Mouse (Mus musculus) stomach, embryonic 14.5 days (tissue): ENCODE measurements around the gene Cers6. TPM values are rescaled to one million over a fixed set of nuclear protein-coding genes. Genes with fewer than 3 reads are reported as not detected.

ENCODE experiments used
- ATAC-seq: fragments of 200-750 bp; cut with Nextera tagmentation; 2 replicates; pipeline ENCODE4 v1.8.0; 2017; ENCODE audit warnings: low read depth, moderate TSS enrichment; ENCODE audit not compliant: insufficient number of reproducible peaks, insufficient read depth, low FRiP score
- H3K27ac ChIP-seq: fragments of 300-500 bp; sonication (generic); 2 replicates; pipeline ENCODE4 v1.5.1; 2014; ENCODE audit warnings: mild to moderate bottlenecking, low read length, moderate library complexity, mixed read lengths
- H3K27me3 ChIP-seq: fragments of 300-500 bp; sonication (generic); 2 replicates; pipeline ENCODE4 v1.6.1; 2014; ENCODE audit warnings: low read length, control low read depth, mixed read lengths; ENCODE audit not compliant: control insufficient read depth, insufficient read depth
- H3K36me3 ChIP-seq: fragments of 300-500 bp; sonication (generic); 2 replicates; pipeline ENCODE4 v1.6.1; 2014; ENCODE audit warnings: mild to moderate bottlenecking, control low read depth, low read length, moderate library complexity, mixed read lengths; ENCODE audit not compliant: control insufficient read depth, insufficient read depth
- H3K4me1 ChIP-seq: fragments of 300-500 bp; sonication (generic); 2 replicates; pipeline ENCODE4 v1.6.1; 2014; ENCODE audit warnings: low read length, control low read depth, mixed read lengths; ENCODE audit not compliant: control insufficient read depth, insufficient read depth
- H3K4me2 ChIP-seq: fragments of 300-500 bp; sonication (generic); replicated peaks from 2 replicates; pipeline ENCODE4 v1.6.1; 2014; ENCODE audit warnings: low read depth, low read length, control low read depth
- H3K4me3 ChIP-seq: fragments of 300-500 bp; sonication (generic); 2 replicates; pipeline ENCODE4 v1.5.1; 2014; ENCODE audit warnings: low read depth, low read length, control low read depth
- H3K9ac ChIP-seq: fragments of 300-500 bp; sonication (generic); replicated peaks from 2 replicates; pipeline ENCODE4 v1.6.1; 2014; ENCODE audit warnings: low read depth, mild to moderate bottlenecking, control low read depth, low read length, moderate library complexity, mixed read lengths
- H3K9me3 ChIP-seq: fragments of 300-500 bp; sonication (generic); 2 replicates; pipeline ENCODE4 v1.6.1; 2016; ENCODE audit warnings: low read depth, low read length, control low read depth; ENCODE audit not compliant: control insufficient read depth
- whole genome bisulfite sequencing: fragments of 180-500 bp; shearing (Covaris S2); extraction: QIAGEN DNeasy Blood & Tissue Kit; methylation state at CpG from one replicate; pipeline ENCODE4 v1.1.7; 2014; 5-methylcytosine and 5-hydroxymethylcytosine counted together
- polyA plus RNA-seq: library from polyadenylated mRNA; unstranded; fragments of >200 nt; fragmentation: Nextera tagmentation; extraction: Ambion mirVana; gene quantifications from 2 replicates; pipeline ENCODE4 v1.2.1, GENCODE M21; 2014

Cers6 gene
- polyA plus RNA-seq, 1 experiment from 2014 or later = 37.5 TPM

- no peak overlapping the region for H3K9ac ChIP-seq
- H3K36me3 ChIP-seq = no peaks in the 10 kb centered on the region
- no peak overlapping the region for H3K4me3 ChIP-seq
- no peaks in the 10 kb centered on the region; the same call in 1 of the 2 replicates for H3K4me1 ChIP-seq
- no peak overlapping the region for H3K4me2 ChIP-seq
- no peak overlapping the region for H3K27ac ChIP-seq
- no peaks in the 10 kb centered on the region for H3K9me3 ChIP-seq
- H3K27me3 ChIP-seq = no peaks in the 10 kb centered on the region
- no peak for ATAC-seq
- WGBS = 87% methylated on average over 5 of the region's 5 CpGs
Observed at GRCm38 (mm10) chr2:69112609-69113008, 251.4 kb downstream of the Cers6 start.

- H3K9me3 ChIP-seq = no peaks in the 10 kb centered on the region
- H3K4me1 ChIP-seq = no peaks in the 10 kb centered on the region; the same call in 1 of the 2 replicates
- H3K4me2 ChIP-seq = no peak overlapping the region
- no peak overlapping the region for H3K4me3 ChIP-seq
- WGBS = 71% methylated on average over 10 of the region's 10 CpGs
- no peak overlapping the region for H3K9ac ChIP-seq
- H3K36me3 ChIP-seq = no peaks in the 10 kb centered on the region
- no peak overlapping the region for H3K27ac ChIP-seq
- no peaks in the 10 kb centered on the region for H3K27me3 ChIP-seq
- ATAC-seq = no peak
Observed at GRCm38 (mm10) chr2:69113829-69114547, 252.7 kb downstream of the Cers6 start.

GRCm38 (mm10) chr2:69115921-69116320, 254.7 kb downstream of the Cers6 start:
- Histone ChIP-seq H3K4me1 (no peaks in the 10 kb centered on the region), H3K4me3 (no peak overlapping the region), H3K27ac (no peak overlapping the region), H3K27me3 (no peaks in the 10 kb centered on the region), H3K36me3 (no peaks in the 10 kb centered on the region), H3K9me3 (no peaks in the 10 kb centered on the region), H3K4me2 (no peak overlapping the region), H3K9ac (no peak overlapping the region)
- no peak for ATAC-seq
- WGBS = 93% methylated on average over 3 of the region's 3 CpGs

- Histone ChIP-seq H3K4me2 (no peak overlapping the region), H3K4me1 (no peaks in the 10 kb centered on the region), H3K4me3 (no peak overlapping the region), H3K36me3 (no peaks in the 10 kb centered on the region), H3K27me3 (no peaks in the 10 kb centered on the region), H3K9me3 (no peaks in the 10 kb centered on the region), H3K9ac (no peak overlapping the region), H3K27ac (no peak overlapping the region)
- no peak for ATAC-seq
- WGBS = 79% methylated on average over 4 of the region's 4 CpGs
Observed at GRCm38 (mm10) chr2:69116767-69117166, 255.5 kb downstream of the Cers6 start.

GRCm38 (mm10) chr2:69118994-69119393, 257.8 kb downstream of the Cers6 start:
- no peak for ATAC-seq
- Histone ChIP-seq H3K36me3 (no peaks in the 10 kb centered on the region), H3K9ac (no peak overlapping the region), H3K4me2 (no peak overlapping the region), H3K4me1 (no peaks in the 10 kb centered on the region), H3K9me3 (no peaks in the 10 kb centered on the region), H3K27ac (no peak overlapping the region), H3K27me3 (no peaks in the 10 kb centered on the region), H3K4me3 (no peak overlapping the region)
- WGBS = 88% methylated on average over 1 of the region's 1 CpGs

- 33% methylated on average over 2 of the region's 2 CpGs for WGBS
- ATAC-seq = no peak
- no peaks in the 10 kb centered on the region for H3K27me3 ChIP-seq
Observed at GRCm38 (mm10) chr2:69119718-69120117, 258.5 kb downstream of the Cers6 start.

GRCm38 (mm10) chr2:69121681-69122080, 260.4 kb downstream of the Cers6 start:
- Histone ChIP-seq H3K9me3 (no peaks in the 10 kb centered on the region), H3K4me2 (no peak overlapping the region), H3K4me3 (no peak overlapping the region), H3K27me3 (no peaks in the 10 kb centered on the region), H3K27ac (no peak overlapping the region), H3K9ac (no peak overlapping the region), H3K4me1 (no peaks in the 10 kb centered on the region), H3K36me3 (no peaks in the 10 kb centered on the region)
- 83% methylated on average over 4 of the region's 4 CpGs for WGBS
- no peak for ATAC-seq

More at GRCm38 (mm10) chr2:69119718-69120117, 258.5 kb downstream of the Cers6 start:
- H3K9ac ChIP-seq = no peak overlapping the region
- H3K36me3 ChIP-seq = no peaks in the 10 kb centered on the region
- no peak overlapping the region for H3K4me2 ChIP-seq
- no peaks in the 10 kb centered on the region for H3K4me1 ChIP-seq
- H3K9me3 ChIP-seq = no peaks in the 10 kb centered on the region
- no peak overlapping the region for H3K4me3 ChIP-seq
- H3K27ac ChIP-seq = no peak overlapping the region

- no peak overlapping the region for H3K27ac ChIP-seq
- H3K4me3 ChIP-seq = no peak overlapping the region
- H3K9ac ChIP-seq = no peak overlapping the region
- peaks cover 7% of the 10 kb centered on the region; the same call in 1 of the 2 replicates for H3K4me1 ChIP-seq
- ATAC-seq = no peak
- no peaks in the 10 kb centered on the region for H3K27me3 ChIP-seq
- no peak overlapping the region for H3K4me2 ChIP-seq
- H3K9me3 ChIP-seq = no peaks in the 10 kb centered on the region
- WGBS = 71% methylated on average over 3 of the region's 3 CpGs
- H3K36me3 ChIP-seq = no peaks in the 10 kb centered on the region
Observed at GRCm38 (mm10) chr2:69125425-69125824, 264.2 kb downstream of the Cers6 start.

GRCm38 (mm10) chr2:69128321-69128720, 267.1 kb downstream of the Cers6 start:
- Histone ChIP-seq H3K4me3 (no peak overlapping the region), H3K36me3 (no peaks in the 10 kb centered on the region), H3K9ac (no peak overlapping the region), H3K9me3 (no peaks in the 10 kb centered on the region), H3K27ac (peak overlapping the region; percentile 78; the same call in 1 of the 2 replicates), H3K4me1 (peaks cover 7% of the 10 kb centered on the region; the same call in 1 of the 2 replicates), H3K4me2 (no peak overlapping the region), H3K27me3 (no peaks in the 10 kb centered on the region)
- WGBS = 85% methylated on average over 7 of the region's 7 CpGs
- 0 out of 2 replicates have a peak, but pooled peaks have one; percentile 12 for ATAC-seq
